Mouse (Mus musculus) common myeloid progenitor, adult 5-6 weeks (primary cell): ENCODE measurements around the gene Cdc20. TPM values are rescaled to one million over a fixed set of nuclear protein-coding genes. Genes with fewer than 3 reads are reported as not detected.
A peak's percentile ranks its signal among the peaks of the same experiment; 100 is the strongest.

Experiments
- ATAC-seq: replicated peaks from 2 replicates; pipeline ENCODE4 v1.8.0; 2016; ENCODE audit warnings: low read depth, mild to moderate bottlenecking, moderate TSS enrichment, inconsistent platforms; ENCODE audit not compliant: poor library complexity, severe bottlenecking
- total RNA-seq: library from RNA; stranded (forward); fragments of 200-1000, 187-1606 nt; gene quantifications from 2 replicates; pipeline ENCODE4 v1.2.3, GENCODE M21; 2017

The Cdc20 gene
- 57.9 and 89.6 TPM in 2 replicates for total RNA-seq

GRCm38 (mm10) chr4:118436820-118437603 is at the start of gene Cdc20:
Gene Cdc20, minus strand, starts transcription at chr4:118437352.
- ATAC-seq = peak; percentile 97

- no peak for ATAC-seq
Measured at GRCm38 (mm10) chr4:118476773-118477530, 39.8 kb upstream of the Cdc20 start.

- ATAC-seq = no peak
Measured at GRCm38 (mm10) chr4:118472687-118473086, 35.5 kb upstream of the Cdc20 start.

- ATAC-seq = no peak
Measured at GRCm38 (mm10) chr4:118471281-118471680, 34.1 kb upstream of the Cdc20 start.

- peak; percentile 99 for ATAC-seq
Measured at GRCm38 (mm10) chr4:118465697-118466163, 28.6 kb upstream of the Cdc20 start.

GRCm38 (mm10) chr4:118464956-118465355 is 27.8 kb upstream of the Cdc20 start:
- no peak for ATAC-seq

- ATAC-seq = peak; percentile 71
Measured at GRCm38 (mm10) chr4:118457345-118457975, 20.3 kb upstream of the Cdc20 start, which contains the start of gene Mpl. Gene Mpl, minus strand, starts transcription at chr4:118457513.

- no peak for ATAC-seq
Measured at GRCm38 (mm10) chr4:118446415-118447153, 9.4 kb upstream of the Cdc20 start.

- no peak for ATAC-seq
Measured at GRCm38 (mm10) chr4:118445781-118446414, 8.7 kb upstream of the Cdc20 start.

GRCm38 (mm10) chr4:118445088-118445487 is 7.9 kb upstream of the Cdc20 start:
- no peak for ATAC-seq

- ATAC-seq = 0 out of 2 replicates have a peak, but pooled peaks have one; percentile 20
Measured at GRCm38 (mm10) chr4:118437829-118438253, 689 bp upstream of the Cdc20 start.

- ATAC-seq = no peak
Measured at GRCm38 (mm10) chr4:118432332-118432731, 4.8 kb downstream of the Cdc20 start.

GRCm38 (mm10) chr4:118429215-118429895 is 7.8 kb downstream of the Cdc20 start:
- no peak for ATAC-seq

GRCm38 (mm10) chr4:118428531-118429214 is 8.5 kb downstream of the Cdc20 start:
- peak; percentile 46 for ATAC-seq

- peak; percentile 89 for ATAC-seq
Measured at GRCm38 (mm10) chr4:118427768-118428451, 9.2 kb downstream of the Cdc20 start, which contains the start of gene Elovl1. Gene Elovl1, plus strand, starts transcription at chr4:118428093.

- ATAC-seq = no peak; the same call in 1 of the 2 replicates
Measured at GRCm38 (mm10) chr4:118427415-118427767, 9.8 kb downstream of the Cdc20 start.

- no peak for ATAC-seq
Measured at GRCm38 (mm10) chr4:118425374-118425773, 11.8 kb downstream of the Cdc20 start.
